Mouse (Mus musculus) MEL (cell line): ENCODE measurements at regions not wholly inside any gene's neighbourhood (a gene's known extent, or its start where the extent isn't known, plus 50 kb on each side); places are given as distances from the start of the nearest gene placed in this dataset.

Source experiments
- CHD1 ChIP-seq: IDR thresholded peaks from 2 replicates; pipeline ENCODE4 v1.6.1; 2012; ENCODE audit warnings: low read depth, mild to moderate bottlenecking, inconsistent platforms, low read length, improper control_type of control experiment
- CTCF ChIP-seq, 3 experiments: IDR thresholded peaks in 2 of 3; conservative IDR thresholded peaks in 1 of 3; 2 replicates each; pipeline ENCODE4 v1.5.1; 2011 to 2012; ENCODE audit warnings: low read length in 3 of 3, low read depth in 2 of 3, mild to moderate bottlenecking in 2 of 3, improper control_type of control experiment in 1 of 3, inconsistent platforms in 1 of 3, mixed read lengths in 1 of 3, moderate library complexity in 1 of 3; ENCODE audit not compliant: control insufficient read depth in 1 of 3, insufficient read depth in 1 of 3, poor library complexity in 1 of 3, severe bottlenecking in 1 of 3
- ELF1 ChIP-seq: IDR thresholded peaks from 2 replicates; pipeline ENCODE4 v1.6.1; 2014; ENCODE audit warnings: low read depth, mild to moderate bottlenecking, inconsistent platforms, low read length, improper control_type of control experiment, moderate library complexity
- EP300 ChIP-seq, 2 experiments: IDR thresholded peaks; 2 replicates each; pipeline ENCODE4 v1.6.1; 2011; ENCODE audit warnings: improper control_type of control experiment in 2 of 2, low read length in 2 of 2, low read depth in 1 of 2, mild to moderate bottlenecking in 1 of 2
- MAFK ChIP-seq: IDR thresholded peaks from 2 replicates; pipeline ENCODE4 v1.6.1; 2011; ENCODE audit warnings: low read depth, mild to moderate bottlenecking, low read length, improper control_type of control experiment, borderline replicate concordance
- MAX ChIP-seq: IDR thresholded peaks from 2 replicates; pipeline ENCODE4 v1.6.1; 2011; ENCODE audit warnings: low read length, improper control_type of control experiment
- MYC ChIP-seq: IDR thresholded peaks from 2 replicates; pipeline ENCODE4 v1.6.1; 2011; ENCODE audit warnings: low read depth, mild to moderate bottlenecking, low read length, improper control_type of control experiment, moderate library complexity
- POLR2A ChIP-seq, 2 experiments: IDR thresholded peaks; 2 replicates each; pipeline ENCODE4 v1.6.1; 2011 to 2012; ENCODE audit warnings: low read length in 2 of 2, mild to moderate bottlenecking in 2 of 2, control low read depth in 1 of 2, improper control_type of control experiment in 1 of 2, low read depth in 1 of 2, moderate library complexity in 1 of 2; ENCODE audit not compliant: control insufficient read depth in 1 of 2, insufficient read depth in 1 of 2, poor library complexity in 1 of 2
- RCOR1 ChIP-seq: IDR thresholded peaks from 2 replicates; pipeline ENCODE4 v1.6.1; 2012; ENCODE audit warnings: low read depth, mild to moderate bottlenecking, inconsistent platforms, low read length, improper control_type of control experiment
- SIN3A ChIP-seq: IDR thresholded peaks from 2 replicates; pipeline ENCODE4 v1.6.1; 2012; ENCODE audit warnings: low read length, improper control_type of control experiment, inconsistent platforms
- TCF12 ChIP-seq: IDR thresholded peaks from 2 replicates; pipeline ENCODE4 v1.6.1; 2014; ENCODE audit warnings: low read depth, mild to moderate bottlenecking, inconsistent platforms, low read length, improper control_type of control experiment, moderate library complexity
- ZNF384 ChIP-seq: IDR thresholded peaks from 2 replicates; pipeline ENCODE4 v1.6.1; 2012; ENCODE audit warnings: low read depth, mild to moderate bottlenecking, inconsistent platforms, low read length, improper control_type of control experiment

DNA sequence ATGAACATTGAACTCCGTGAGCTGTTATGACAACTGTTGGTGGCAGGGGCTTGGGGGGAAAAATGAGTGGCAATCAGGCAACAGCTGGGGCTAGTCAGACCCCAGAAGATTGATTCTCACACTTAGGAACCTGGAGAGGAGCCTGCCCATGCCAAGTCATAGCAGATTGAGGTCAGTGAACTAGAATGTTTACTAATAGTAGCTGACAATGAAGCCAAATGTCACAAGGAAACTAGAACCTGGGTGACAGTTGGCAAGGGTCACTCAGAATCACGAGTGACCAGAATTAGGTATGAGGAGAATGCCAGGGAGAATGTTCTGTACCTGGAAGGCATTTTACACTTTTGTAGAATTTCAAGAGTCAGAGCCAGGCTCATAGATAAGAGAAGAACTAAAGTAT, 365.9 kb upstream of the Auts2 start:
- no peak for TF ChIP-seq EP300 (IDR thresholded peaks at IDR 0.05; ENCODE audit: low read depth in 1 of 2, low read length in 2 of 2)
- TF ChIP-seq CTCF (IDR thresholded peaks at IDR 0.05 in 2 of 3, conservative IDR thresholded peaks at IDR 0.05 in 1 of 3; ENCODE audit: control insufficient read depth in 1 of 3, insufficient read depth in 1 of 3, low read depth in 2 of 3, low read length in 3 of 3, poor library complexity in 1 of 3, severe bottlenecking in 1 of 3), result no peak
- TF ChIP-seq POLR2A (IDR thresholded peaks at IDR 0.05; ENCODE audit: control insufficient read depth in 1 of 2, insufficient read depth in 1 of 2, low read depth in 1 of 2, low read length in 2 of 2, poor library complexity in 1 of 2), result no peak
- TF ChIP-seq TCF12, result no peak
- TF ChIP-seq MAX, result no peak
- TF ChIP-seq RCOR1, result no peak
- TF ChIP-seq ELF1, result no peak
- no peak for TF ChIP-seq MYC
- TF ChIP-seq ZNF384, result no peak
- no peak for TF ChIP-seq MAFK
- TF ChIP-seq CHD1, result no peak
- TF ChIP-seq SIN3A, result no peak
